Mouse (Mus musculus): ENCODE results near the gene Arih2. TPM values are rescaled to one million over a fixed set of nuclear protein-coding genes. Genes with fewer than 3 reads are reported as not detected.
A peak's percentile ranks its signal among the peaks of the same experiment; 100 is the strongest.

The Arih2 gene
- polyA plus RNA-seq, 1 experiment from 2014 or later = 44.9 TPM

DNA sequence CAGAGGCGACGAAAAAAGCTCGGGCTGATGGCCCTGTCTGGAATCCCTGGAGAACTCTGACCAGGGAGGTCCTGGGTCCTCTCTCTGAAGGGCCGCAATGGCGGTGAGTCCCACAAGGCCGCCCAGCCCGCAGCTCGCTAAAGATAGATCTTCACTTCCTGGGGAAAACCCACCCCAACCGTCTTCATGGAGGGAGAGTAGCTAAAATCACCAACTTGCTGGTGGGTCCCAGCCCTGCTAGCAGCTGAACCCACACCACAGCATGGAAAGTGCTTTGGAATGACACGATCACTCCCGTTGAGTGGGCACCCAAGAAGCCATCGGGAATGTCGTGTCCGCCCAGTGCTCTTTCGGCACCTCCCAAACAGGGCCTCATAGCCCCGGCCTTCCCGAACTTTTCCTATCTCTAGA is 80.7 kb downstream of the Arih2 start:
- no peaks in the 10 kb centered on the region for H3K27me3 ChIP-seq (ENCODE audit: insufficient read depth, low read length)
- H3K4me1 ChIP-seq (ENCODE audit: insufficient read depth) = peaks cover 17% of the 10 kb centered on the region
- peak overlapping the region; percentile 98 for H3K4me2 ChIP-seq
- peaks cover 54% of the 10 kb centered on the region for H3K36me3 ChIP-seq (ENCODE audit: insufficient read depth)
- H3K27ac ChIP-seq (ENCODE audit: low read depth) = 0 out of 2 replicates have a peak overlapping the region, but pooled peaks have one; percentile 91
- TF ChIP-seq CTCF (IDR thresholded peaks at IDR 0.05; ENCODE audit: low read depth) = no peak
- no peak for ATAC-seq (ENCODE audit: insufficient read depth)
- WGBS = 76% methylated on average over 17 of the region's 17 CpGs
- H3K4me3 ChIP-seq (ENCODE audit: low read depth, low read length) = peak overlapping the region; percentile 70
- DNase-seq = no peak
- H3K9me3 ChIP-seq (ENCODE audit: low read depth, low read length) = no peaks in the 10 kb centered on the region
- H3K9ac ChIP-seq = peak overlapping the region; percentile 75; the same call in 1 of the 2 replicates

GRCm38 (mm10) chr9:108567931-108568419 is 81.2 kb downstream of the Arih2 start:
- DNase-seq (no peak), ATAC-seq (ENCODE audit: insufficient read depth) (no peak)
- Histone ChIP-seq H3K36me3 (ENCODE audit: insufficient read depth) (peaks cover 54% of the 10 kb centered on the region), H3K9ac (peak overlapping the region; percentile 75), H3K4me1 (ENCODE audit: insufficient read depth) (peaks cover 17% of the 10 kb centered on the region), H3K4me3 (ENCODE audit: low read depth, low read length) (peak overlapping the region; percentile 70), H3K27me3 (ENCODE audit: insufficient read depth, low read length) (no peaks in the 10 kb centered on the region), H3K27ac (ENCODE audit: low read depth) (peak overlapping the region; percentile 91), H3K9me3 (ENCODE audit: low read depth, low read length) (no peaks in the 10 kb centered on the region), H3K4me2 (peak overlapping the region; percentile 98)
- no peak for TF ChIP-seq CTCF (IDR thresholded peaks at IDR 0.05; ENCODE audit: low read depth)
- 12% methylated on average over 18 of the region's 18 CpGs for WGBS

DNA sequence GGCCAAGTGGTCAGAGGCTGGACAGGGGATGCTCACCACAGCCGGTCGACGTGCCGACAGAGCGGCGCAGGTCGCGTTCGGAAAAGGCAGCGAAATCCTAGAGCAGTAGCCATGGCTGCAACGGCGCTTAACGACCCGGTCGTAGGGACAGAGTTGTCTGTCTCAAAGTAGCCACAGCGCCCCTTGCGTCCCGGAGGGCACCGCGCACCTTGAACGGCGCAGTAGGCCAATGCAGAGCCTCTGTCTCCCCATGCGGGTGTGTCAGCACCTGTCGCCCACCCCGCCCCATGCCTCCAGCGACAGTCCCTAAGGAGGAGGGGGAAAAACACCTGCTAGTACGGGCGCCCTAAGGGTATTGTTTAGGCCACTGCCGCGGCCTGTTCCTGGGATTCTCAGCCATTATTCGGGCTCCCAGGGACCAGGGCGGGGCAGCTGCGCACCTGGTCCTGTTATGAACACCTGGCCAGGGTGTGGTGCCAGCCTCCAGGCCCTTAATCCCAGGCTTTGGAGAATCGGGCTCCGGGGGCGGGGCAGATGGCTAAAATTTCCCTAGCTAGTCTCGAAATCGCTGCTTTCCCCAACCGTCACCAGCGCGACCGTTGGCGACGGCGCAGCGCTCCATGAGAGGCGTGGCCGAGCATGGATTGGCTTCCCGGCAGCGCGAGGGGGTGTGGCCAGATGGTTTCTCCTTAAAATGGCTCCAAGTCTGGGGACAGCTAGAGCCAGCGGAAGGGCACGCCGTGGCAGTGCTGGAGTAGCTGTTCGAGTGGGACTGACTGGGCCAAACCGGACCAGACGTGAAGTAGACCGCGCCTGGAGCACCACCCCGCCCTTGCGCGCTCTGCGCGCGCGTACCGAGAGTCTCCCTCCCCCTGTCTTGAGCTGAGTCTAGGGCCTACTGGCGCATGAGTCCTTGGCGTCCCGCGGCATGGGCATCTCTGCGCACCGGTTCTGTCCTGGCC is 82.1 kb downstream of the Arih2 start, which contains the start of gene Ndufaf3:
Gene Ndufaf3 (minus strand): TSS at position 620 of the 962 bp plus-strand sequence.
- Histone ChIP-seq H3K9me3 (ENCODE audit: low read depth, low read length) (no peaks in the 10 kb centered on the region), H3K4me1 (ENCODE audit: insufficient read depth) (peaks cover 17% of the 10 kb centered on the region), H3K4me2 (peak within 1 kb of the TSS; percentile 98), H3K27me3 (ENCODE audit: insufficient read depth, low read length) (no peaks in the 10 kb centered on the region), H3K36me3 (ENCODE audit: insufficient read depth) (peaks cover 51% of the 10 kb centered on the region), H3K27ac (ENCODE audit: low read depth) (peak within 1 kb of the TSS; percentile 91), H3K9ac (peak within 1 kb of the TSS; percentile 75), H3K4me3 (ENCODE audit: low read depth, low read length) (peak within 1 kb of the TSS; percentile 70)
- TF ChIP-seq CTCF (IDR thresholded peaks at IDR 0.05; ENCODE audit: low read depth) = peak; percentile 97
- under 1% methylated on average over 70 of the region's 73 CpGs for whole genome bisulfite sequencing
- peak; percentile 81 for ATAC-seq (ENCODE audit: insufficient read depth)
- DNase-seq = peak; percentile 98

DNA sequence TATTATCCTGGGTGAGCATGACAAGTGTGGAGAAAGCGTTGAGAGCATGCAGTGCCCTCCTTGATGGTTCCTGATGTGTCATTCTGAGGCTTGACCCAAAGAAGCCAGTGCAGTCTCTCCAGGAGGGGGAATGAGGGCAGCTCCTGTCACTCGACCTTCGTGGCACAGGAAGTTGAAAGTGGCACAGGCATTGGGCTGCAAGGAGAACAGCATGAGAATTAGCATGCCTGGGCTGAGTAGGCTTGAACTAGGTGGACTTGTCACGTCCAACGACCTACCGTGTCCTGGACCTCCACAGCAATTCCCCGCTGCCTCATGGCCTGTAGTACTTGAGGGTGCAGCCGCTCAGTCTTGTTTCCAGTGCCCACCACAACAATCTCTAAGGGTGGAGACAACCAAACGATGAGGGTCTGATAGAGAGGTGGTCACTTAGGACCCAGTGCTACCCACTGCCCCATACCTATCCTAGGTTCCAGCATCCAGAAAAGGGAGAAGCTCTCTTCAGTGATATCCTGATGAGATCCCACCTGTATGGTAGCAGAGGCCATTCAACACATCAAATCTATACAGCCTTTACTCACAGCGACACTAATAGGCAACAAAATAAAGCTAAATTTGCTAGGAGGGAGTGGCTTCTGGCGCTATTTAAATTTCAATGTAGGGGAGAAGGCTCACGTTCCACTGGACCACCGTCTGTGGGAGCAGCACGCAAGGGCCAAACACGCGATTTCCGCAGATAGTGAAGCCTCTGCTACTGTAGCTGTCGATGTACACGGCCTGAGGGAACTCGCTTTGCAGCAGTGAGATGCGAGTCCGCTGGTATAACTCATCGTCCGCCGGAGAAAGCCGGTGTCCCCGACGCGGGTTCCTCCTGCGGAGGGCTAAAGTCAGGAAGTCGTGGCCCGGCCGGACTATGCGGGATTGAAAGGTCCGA is 83.0 kb downstream of the Arih2 start:
- no peak for DNase-seq
- no peak for TF ChIP-seq CTCF (IDR thresholded peaks at IDR 0.05; ENCODE audit: low read depth)
- Histone ChIP-seq H3K4me1 (ENCODE audit: insufficient read depth) (peaks cover 22% of the 10 kb centered on the region), H3K36me3 (ENCODE audit: insufficient read depth) (peaks cover 51% of the 10 kb centered on the region), H3K27me3 (ENCODE audit: insufficient read depth, low read length) (no peaks in the 10 kb centered on the region), H3K9ac (peak overlapping the region; percentile 75), H3K9me3 (ENCODE audit: low read depth, low read length) (no peaks in the 10 kb centered on the region), H3K4me2 (peak overlapping the region; percentile 98), H3K27ac (ENCODE audit: low read depth) (peak overlapping the region; percentile 91; the same call in 1 of the 2 replicates), H3K4me3 (ENCODE audit: low read depth, low read length) (peak overlapping the region; percentile 70)
- ATAC-seq (ENCODE audit: insufficient read depth) = no peak
- WGBS = 10% methylated on average over 35 of the region's 35 CpGs

DNA sequence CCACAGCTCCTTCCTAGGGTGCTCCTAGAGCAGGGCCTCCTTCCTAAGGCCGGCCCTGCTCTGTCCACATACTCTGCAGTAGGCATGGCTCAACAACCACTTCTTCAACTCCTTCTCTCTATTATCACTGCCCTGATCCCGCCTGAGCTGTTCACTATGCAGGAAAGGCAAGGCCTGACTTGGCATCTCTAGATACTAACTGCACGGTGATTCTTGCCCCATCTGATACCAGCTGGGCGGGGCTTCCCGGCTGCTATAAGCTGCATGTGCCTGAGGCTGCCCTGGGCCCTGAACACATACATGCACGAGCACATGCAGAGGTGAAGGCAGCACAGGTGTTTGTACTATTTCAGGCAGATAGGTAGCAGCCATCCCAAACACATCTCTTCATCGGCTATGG is 85.1 kb downstream of the Arih2 start:
- no peak overlapping the region for H3K4me2 ChIP-seq
- H3K36me3 ChIP-seq (ENCODE audit: insufficient read depth) = peaks cover 50% of the 10 kb centered on the region
- no peak overlapping the region for H3K9ac ChIP-seq
- peaks cover 16% of the 10 kb centered on the region for H3K4me1 ChIP-seq (ENCODE audit: insufficient read depth)
- H3K27ac ChIP-seq (ENCODE audit: low read depth) = no peak overlapping the region
- H3K9me3 ChIP-seq (ENCODE audit: low read depth, low read length) = no peaks in the 10 kb centered on the region
- ATAC-seq (ENCODE audit: insufficient read depth) (no peak), DNase-seq (no peak)
- H3K4me3 ChIP-seq (ENCODE audit: low read depth, low read length) = no peak overlapping the region
- 81% methylated on average over 7 of the region's 7 CpGs for WGBS
- no peak for TF ChIP-seq CTCF (IDR thresholded peaks at IDR 0.05; ENCODE audit: low read depth)
- H3K27me3 ChIP-seq (ENCODE audit: insufficient read depth, low read length) = no peaks in the 10 kb centered on the region

DNA sequence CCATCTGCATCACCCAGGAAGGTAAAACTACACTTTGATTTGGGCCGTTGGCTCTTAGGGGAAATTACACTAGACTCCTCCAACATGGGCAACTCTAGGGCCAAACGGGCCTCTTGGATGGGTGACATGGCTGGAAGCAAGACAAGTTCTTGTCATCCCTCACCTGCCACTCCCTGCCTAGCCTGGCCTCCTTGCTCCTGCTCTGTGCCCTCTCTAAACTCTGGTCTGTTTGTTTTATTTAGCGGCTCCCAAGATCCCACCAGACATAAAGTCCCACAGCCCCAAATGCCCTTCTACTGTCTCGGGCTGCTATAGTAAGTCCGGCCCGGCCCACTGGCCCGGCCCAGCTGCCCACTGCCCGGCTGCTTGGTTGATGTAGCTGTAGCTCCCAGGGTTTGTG is 85.5 kb downstream of the Arih2 start:
- no peak overlapping the region for H3K4me2 ChIP-seq
- WGBS = 87% methylated on average over 8 of the region's 8 CpGs
- peaks cover 55% of the 10 kb centered on the region for H3K36me3 ChIP-seq (ENCODE audit: insufficient read depth)
- H3K27me3 ChIP-seq (ENCODE audit: insufficient read depth, low read length) = no peaks in the 10 kb centered on the region
- no peak overlapping the region for H3K27ac ChIP-seq (ENCODE audit: low read depth)
- H3K9ac ChIP-seq = no peak overlapping the region
- H3K4me1 ChIP-seq (ENCODE audit: insufficient read depth) = peaks cover 13% of the 10 kb centered on the region
- H3K4me3 ChIP-seq (ENCODE audit: low read depth, low read length) = no peak overlapping the region
- DNase-seq (no peak), ATAC-seq (ENCODE audit: insufficient read depth) (no peak)
- no peaks in the 10 kb centered on the region for H3K9me3 ChIP-seq (ENCODE audit: low read depth, low read length)
- no peak for TF ChIP-seq CTCF (IDR thresholded peaks at IDR 0.05; ENCODE audit: low read depth)
